Mouse (Mus musculus): Measurements from ENCODE around the gene Copg1. TPM values are rescaled to one million over a fixed set of nuclear protein-coding genes. Genes with fewer than 3 reads are reported as not detected.

Copg1 gene
- polyA plus RNA-seq, 1 experiment from 2014 or later = 89.5 TPM

DNA sequence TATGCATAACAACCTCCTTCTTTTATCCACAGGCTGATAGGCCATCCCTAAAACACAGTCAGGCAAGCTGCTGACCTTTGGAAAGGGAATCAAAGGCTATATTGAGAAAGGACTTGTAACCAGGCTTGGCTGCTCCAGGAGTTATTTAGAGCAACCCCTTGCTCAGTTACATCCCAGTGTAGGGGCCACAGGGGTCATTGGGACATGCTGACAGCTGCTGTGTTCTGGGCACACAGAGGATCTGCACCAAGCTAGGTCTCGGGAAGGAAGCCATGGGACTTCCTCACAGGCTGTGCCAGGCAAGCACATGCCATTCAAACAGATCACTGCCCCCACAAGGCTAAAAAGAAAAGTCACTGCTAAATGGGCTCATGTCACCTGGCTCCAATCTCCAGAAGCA, 14.5 kb upstream of the Copg1 start:
- H3K36me3 ChIP-seq (ENCODE audit: control insufficient read depth, insufficient read depth) = no peaks in the 10 kb centered on the region
- no peaks in the 10 kb centered on the region for H3K4me1 ChIP-seq (replicated peaks; ENCODE audit: control insufficient read depth, insufficient read depth, low read length)
- H3K9me3 ChIP-seq (ENCODE audit: control insufficient read depth) = no peaks in the 10 kb centered on the region
- no peak overlapping the region for H3K9ac ChIP-seq (ENCODE audit: low read depth, low read length)
- TF ChIP-seq CTCF (IDR thresholded peaks at IDR 0.05; ENCODE audit: low read depth) = no peak
- no peaks in the 10 kb centered on the region for H3K27me3 ChIP-seq (replicated peaks; ENCODE audit: control insufficient read depth, insufficient read depth, low read length)
- WGBS = 22% methylated on average over 1 of the region's 1 CpGs
- H3K4me3 ChIP-seq (ENCODE audit: low read depth, low read length) = no peak overlapping the region
- no peak for ATAC-seq
- no peak overlapping the region for H3K4me2 ChIP-seq (replicated peaks; ENCODE audit: low read depth)
- no peak overlapping the region for H3K27ac ChIP-seq (ENCODE audit: low read depth, low read length)

DNA sequence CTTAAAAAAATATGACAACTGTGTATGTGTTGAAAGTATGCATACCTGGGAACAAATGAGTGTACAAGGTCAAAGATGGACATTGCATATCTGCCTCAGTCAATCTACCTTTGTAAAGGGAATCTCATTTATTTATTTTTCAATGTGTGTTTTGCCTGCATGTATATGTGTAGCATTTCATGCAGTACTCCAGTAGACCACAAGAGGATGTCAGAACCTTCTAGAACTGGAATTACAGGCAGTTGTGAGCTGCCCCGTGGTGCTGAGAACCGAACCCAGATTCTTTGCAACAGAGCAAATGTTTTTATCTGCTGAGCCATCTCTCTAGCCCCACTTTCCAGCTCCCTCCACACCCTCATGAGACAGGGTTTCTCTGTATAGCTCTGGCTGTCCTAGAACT, 13.7 kb upstream of the Copg1 start:
- Histone ChIP-seq H3K27me3 (replicated peaks; ENCODE audit: control insufficient read depth, insufficient read depth, low read length) (no peaks in the 10 kb centered on the region), H3K27ac (ENCODE audit: low read depth, low read length) (no peak overlapping the region), H3K9ac (ENCODE audit: low read depth, low read length) (no peak overlapping the region), H3K4me3 (ENCODE audit: low read depth, low read length) (no peak overlapping the region), H3K4me1 (replicated peaks; ENCODE audit: control insufficient read depth, insufficient read depth, low read length) (0 out of 2 replicates have a peak, but pooled peaks cover under 1% of the 10 kb centered on the region), H3K36me3 (ENCODE audit: control insufficient read depth, insufficient read depth) (no peaks in the 10 kb centered on the region), H3K4me2 (replicated peaks; ENCODE audit: low read depth) (no peak overlapping the region), H3K9me3 (ENCODE audit: control insufficient read depth) (no peaks in the 10 kb centered on the region)
- 87% methylated on average over 2 of the region's 2 CpGs for WGBS
- no peak for ATAC-seq
- TF ChIP-seq CTCF (IDR thresholded peaks at IDR 0.05; ENCODE audit: low read depth) = peak; percentile 37; the same call in 1 of the 2 replicates

DNA sequence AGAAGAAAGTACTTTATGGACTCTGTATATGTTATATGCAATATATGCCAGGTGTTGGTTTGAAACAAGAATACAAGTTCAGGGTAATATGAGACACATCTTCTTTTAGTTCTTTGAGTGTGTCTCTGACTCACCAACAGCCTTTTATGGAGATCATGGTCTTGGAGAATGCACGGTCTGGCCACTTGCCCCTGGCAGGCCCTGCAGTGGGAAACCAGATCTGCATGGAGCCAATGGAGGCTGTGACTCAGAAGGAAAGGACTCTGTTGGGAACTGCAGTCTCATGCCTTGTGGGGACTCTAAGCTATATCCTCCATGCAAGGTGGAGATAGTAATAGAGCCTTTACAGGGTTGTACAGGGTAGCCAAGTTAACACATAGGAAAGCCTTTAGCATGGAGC, 12.5 kb upstream of the Copg1 start:
- WGBS = 43% methylated on average over 1 of the region's 1 CpGs
- H3K36me3 ChIP-seq (ENCODE audit: control insufficient read depth, insufficient read depth) = no peaks in the 10 kb centered on the region
- ATAC-seq = 0 out of 2 replicates have a peak, but pooled peaks have one; percentile 9
- no peaks in the 10 kb centered on the region for H3K9me3 ChIP-seq (ENCODE audit: control insufficient read depth)
- peak overlapping the region; percentile 69 for H3K27ac ChIP-seq (ENCODE audit: low read depth, low read length)
- H3K4me3 ChIP-seq (ENCODE audit: low read depth, low read length) = no peak overlapping the region
- H3K4me1 ChIP-seq (replicated peaks; ENCODE audit: control insufficient read depth, insufficient read depth, low read length) = 0 out of 2 replicates have a peak, but pooled peaks cover 5% of the 10 kb centered on the region
- H3K27me3 ChIP-seq (replicated peaks; ENCODE audit: control insufficient read depth, insufficient read depth, low read length) = no peaks in the 10 kb centered on the region
- no peak overlapping the region for H3K4me2 ChIP-seq (replicated peaks; ENCODE audit: low read depth)
- H3K9ac ChIP-seq (ENCODE audit: low read depth, low read length) = no peak overlapping the region
- no peak for TF ChIP-seq CTCF (IDR thresholded peaks at IDR 0.05; ENCODE audit: low read depth)

DNA sequence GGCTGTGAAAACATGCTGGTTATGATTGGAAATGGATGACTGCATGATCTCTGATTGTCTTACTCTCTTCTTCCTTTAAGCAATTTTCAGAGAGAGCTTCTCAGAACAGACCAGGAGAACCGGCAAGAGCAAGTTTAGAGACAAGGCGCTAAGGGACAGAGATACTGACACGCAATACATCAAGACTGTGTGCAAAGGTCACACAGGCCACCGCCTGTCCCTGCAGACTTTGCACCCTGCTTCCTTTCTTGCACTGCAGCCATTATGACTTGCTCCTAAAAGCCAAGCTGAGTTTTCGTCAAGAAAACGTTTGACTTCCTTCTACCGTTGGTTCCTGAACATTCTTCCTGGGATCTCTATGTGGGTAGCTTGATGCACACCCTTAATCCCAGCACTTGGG, 12.1 kb upstream of the Copg1 start:
- peak; percentile 79 for ATAC-seq
- H3K9ac ChIP-seq (ENCODE audit: low read depth, low read length) = no peak overlapping the region
- no peak for TF ChIP-seq CTCF (IDR thresholded peaks at IDR 0.05; ENCODE audit: low read depth)
- H3K27me3 ChIP-seq (replicated peaks; ENCODE audit: control insufficient read depth, insufficient read depth, low read length) = no peaks in the 10 kb centered on the region
- no peak overlapping the region for H3K4me2 ChIP-seq (replicated peaks; ENCODE audit: low read depth)
- H3K9me3 ChIP-seq (ENCODE audit: control insufficient read depth) = no peaks in the 10 kb centered on the region
- H3K36me3 ChIP-seq (ENCODE audit: control insufficient read depth, insufficient read depth) = no peaks in the 10 kb centered on the region
- 38% methylated on average over 7 of the region's 7 CpGs for WGBS
- no peak overlapping the region for H3K4me3 ChIP-seq (ENCODE audit: low read depth, low read length)
- H3K4me1 ChIP-seq (replicated peaks; ENCODE audit: control insufficient read depth, insufficient read depth, low read length) = 0 out of 2 replicates have a peak, but pooled peaks cover 5% of the 10 kb centered on the region
- H3K27ac ChIP-seq (ENCODE audit: low read depth, low read length) = peak overlapping the region; percentile 74

DNA sequence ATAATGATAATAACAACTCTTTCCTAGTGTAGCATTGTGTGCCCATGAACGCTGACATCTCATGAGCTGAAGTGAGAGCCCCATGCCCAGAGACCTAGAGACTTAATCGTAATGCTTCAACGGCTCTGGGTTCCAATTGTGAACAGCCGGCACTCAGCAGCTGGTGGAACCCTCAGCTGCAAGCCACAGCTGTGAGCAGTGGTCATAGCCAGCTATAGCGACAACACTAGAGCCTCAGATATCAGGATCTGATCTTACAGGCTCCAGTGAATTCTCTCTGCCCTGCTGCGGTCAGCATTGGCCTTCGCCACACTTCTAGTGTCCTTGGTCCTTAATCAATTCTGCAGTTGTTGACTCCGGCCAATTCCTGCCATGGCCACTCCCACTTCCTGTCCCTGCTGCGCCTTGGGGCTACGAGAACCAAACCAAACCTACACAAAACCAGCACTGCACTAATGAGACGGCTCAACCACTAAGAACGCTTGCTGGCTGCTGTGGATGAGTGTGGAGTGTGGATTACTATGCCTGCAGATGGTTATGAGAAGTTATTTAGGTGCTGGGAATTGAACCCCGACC, 11.5 kb upstream of the Copg1 start:
- H3K9ac ChIP-seq (ENCODE audit: low read depth, low read length) = no peak overlapping the region
- no peaks in the 10 kb centered on the region for H3K9me3 ChIP-seq (ENCODE audit: control insufficient read depth)
- no peak overlapping the region for H3K4me3 ChIP-seq (ENCODE audit: low read depth, low read length)
- no peaks in the 10 kb centered on the region for H3K36me3 ChIP-seq (ENCODE audit: control insufficient read depth, insufficient read depth)
- H3K4me2 ChIP-seq (replicated peaks; ENCODE audit: low read depth) = no peak overlapping the region
- 65% methylated on average over 13 of the region's 13 CpGs for WGBS
- no peaks in the 10 kb centered on the region for H3K27me3 ChIP-seq (replicated peaks; ENCODE audit: control insufficient read depth, insufficient read depth, low read length)
- H3K27ac ChIP-seq (ENCODE audit: low read depth, low read length) = peak overlapping the region; percentile 74
- ATAC-seq = no peak
- TF ChIP-seq CTCF (IDR thresholded peaks at IDR 0.05; ENCODE audit: low read depth) = no peak
- H3K4me1 ChIP-seq (replicated peaks; ENCODE audit: control insufficient read depth, insufficient read depth, low read length) = 0 out of 2 replicates have a peak, but pooled peaks cover 5% of the 10 kb centered on the region

DNA sequence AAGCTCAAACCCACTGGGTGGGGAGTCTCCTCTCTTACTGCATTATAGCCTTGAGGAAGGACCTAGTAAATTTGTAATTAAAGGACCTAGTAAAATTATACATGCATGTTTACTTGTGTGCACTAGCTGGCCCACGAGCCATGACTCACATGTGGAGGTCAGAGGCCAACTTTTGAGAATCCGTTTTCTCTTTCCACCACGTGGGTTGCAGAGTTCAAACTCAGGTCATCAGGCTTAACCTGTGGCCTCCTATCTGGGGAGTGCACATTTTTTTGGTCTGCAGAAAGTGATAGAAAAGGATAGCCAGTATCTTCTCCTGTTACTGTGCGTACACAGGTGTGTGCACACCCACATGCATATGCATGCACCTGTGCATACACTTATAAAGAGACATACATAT, 8.6 kb upstream of the Copg1 start:
- Histone ChIP-seq H3K4me2 (replicated peaks; ENCODE audit: low read depth) (no peak overlapping the region), H3K4me1 (replicated peaks; ENCODE audit: control insufficient read depth, insufficient read depth, low read length) (0 out of 2 replicates have a peak, but pooled peaks cover 5% of the 10 kb centered on the region), H3K4me3 (ENCODE audit: low read depth, low read length) (no peak overlapping the region), H3K9ac (ENCODE audit: low read depth, low read length) (no peak overlapping the region), H3K27ac (ENCODE audit: low read depth, low read length) (no peak overlapping the region), H3K36me3 (ENCODE audit: control insufficient read depth, insufficient read depth) (no peaks in the 10 kb centered on the region), H3K27me3 (replicated peaks; ENCODE audit: control insufficient read depth, insufficient read depth, low read length) (no peaks in the 10 kb centered on the region), H3K9me3 (ENCODE audit: control insufficient read depth) (no peaks in the 10 kb centered on the region)
- no peak for ATAC-seq
- WGBS = 16% methylated on average over 4 of the region's 4 CpGs
- TF ChIP-seq CTCF (IDR thresholded peaks at IDR 0.05; ENCODE audit: low read depth) = no peak

Measured in intestine, postnatal 0 days (tissue).